Mouse (Mus musculus) liver, adult (tissue): ENCODE measurements around the gene Trappc10.

ENCODE experiments used
- GATA4 ChIP-seq: IDR thresholded peaks from 2 replicates; pipeline ENCODE4 v1.6.1; 2014; ENCODE audit warnings: mild to moderate bottlenecking, low read length; ENCODE audit not compliant: insufficient replicate concordance

Gene Trappc10

DNA sequence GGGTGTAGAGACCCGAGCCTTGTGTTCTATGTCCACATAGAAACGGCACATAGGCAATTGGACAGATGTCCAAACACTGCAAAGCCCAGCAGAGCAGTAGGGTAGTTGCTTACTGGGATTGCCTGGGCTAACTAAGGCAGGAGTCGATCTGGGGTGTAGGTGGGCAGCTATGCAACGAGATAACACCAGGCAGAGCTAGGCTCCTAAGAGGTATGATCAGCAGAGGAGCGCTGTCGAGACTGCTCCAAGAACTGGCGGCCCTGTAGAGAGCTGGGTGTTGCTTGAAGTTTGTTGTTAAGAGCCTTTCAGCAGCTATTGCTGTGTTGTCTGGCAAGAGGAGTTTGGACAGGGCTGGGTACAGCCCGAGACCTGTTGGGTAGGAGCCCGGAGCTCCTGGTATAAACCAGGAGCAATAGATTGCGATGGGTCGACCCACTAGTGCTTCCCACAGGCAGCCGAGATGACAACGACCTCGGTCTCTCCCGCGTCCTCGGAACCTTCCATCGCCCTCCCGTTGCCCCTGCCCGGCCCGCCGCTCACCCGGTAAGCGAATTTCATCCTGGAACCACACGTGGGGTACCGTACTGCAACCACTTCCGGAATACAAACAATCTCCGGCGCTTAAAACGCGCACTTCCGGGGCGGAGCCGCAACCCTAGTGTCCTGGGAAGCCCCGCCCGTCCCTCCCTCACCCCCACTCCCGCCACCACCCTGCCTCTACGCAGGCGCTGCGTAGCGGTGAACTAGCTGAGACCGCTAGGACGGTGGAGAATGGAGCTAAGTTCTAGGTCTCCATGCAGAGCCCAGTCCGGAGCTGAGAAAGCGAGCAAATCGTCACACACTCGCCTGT lies 59.7 kb downstream of the Trappc10 start, which contains the start of gene Pwp2:
Pwp2 (minus strand) TSS at position 619 of the 850 bp plus-strand sequence.
- TF ChIP-seq GATA4 = no peak

DNA sequence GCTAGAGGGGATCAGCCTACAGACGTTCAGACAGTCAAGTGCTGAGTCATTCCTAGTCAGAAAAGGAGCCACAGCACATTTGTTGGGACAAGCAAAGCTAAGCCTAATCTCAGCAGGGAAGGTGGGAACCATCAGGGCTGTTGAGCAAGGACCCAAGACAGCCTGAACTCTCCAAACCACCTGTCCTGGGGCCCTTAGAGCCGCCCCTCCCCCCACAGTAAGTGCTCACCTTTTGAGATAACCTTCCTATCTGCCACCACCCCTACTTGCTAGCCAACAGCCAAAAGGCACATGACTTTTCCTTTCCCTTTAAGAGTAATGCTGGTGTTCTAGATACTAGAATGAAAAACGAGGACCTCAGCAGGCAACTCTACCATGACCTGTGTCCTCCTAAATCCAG lies 60.9 kb downstream of the Trappc10 start:
- no peak for TF ChIP-seq GATA4

DNA sequence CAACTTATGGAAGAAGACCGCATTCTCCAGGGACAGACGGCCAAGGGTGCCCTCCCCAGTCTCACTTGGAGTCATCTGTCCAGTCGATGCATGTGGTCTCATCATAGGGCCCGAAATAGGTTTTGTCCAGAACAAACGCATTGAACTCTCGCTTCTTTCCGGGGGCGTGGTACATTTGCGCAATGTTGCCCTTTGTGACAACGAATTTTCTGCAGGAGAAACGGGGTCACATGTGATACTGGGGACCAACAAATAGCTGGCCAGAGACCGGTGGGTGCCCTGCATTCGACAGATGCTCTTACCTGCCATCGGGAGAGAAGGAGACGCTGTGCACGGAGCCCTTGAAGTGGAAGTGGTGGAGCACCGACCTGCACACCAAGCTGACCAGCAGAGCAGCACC lies 62.1 kb downstream of the Trappc10 start:
- TF ChIP-seq GATA4 = no peak

DNA sequence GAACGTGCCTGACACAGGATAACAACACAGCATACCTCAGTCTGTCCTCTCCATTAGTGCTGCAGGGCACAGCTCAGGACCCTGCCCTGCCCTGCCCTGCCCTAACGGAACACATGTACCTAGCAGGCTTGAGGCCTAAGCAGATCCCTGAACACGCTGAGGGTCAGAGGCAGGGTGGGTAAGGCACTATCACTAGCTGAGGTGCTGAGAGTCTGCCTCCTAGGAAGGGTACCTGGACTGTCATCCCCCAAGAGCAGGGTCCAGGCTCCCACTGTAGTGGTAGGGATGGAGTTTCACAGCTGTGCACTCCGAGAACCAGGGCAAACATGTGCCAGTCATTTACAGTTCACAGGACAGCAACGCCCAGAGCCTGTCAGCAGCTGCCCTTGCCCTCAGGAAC lies 70.0 kb downstream of the Trappc10 start:
- no peak for TF ChIP-seq GATA4

DNA sequence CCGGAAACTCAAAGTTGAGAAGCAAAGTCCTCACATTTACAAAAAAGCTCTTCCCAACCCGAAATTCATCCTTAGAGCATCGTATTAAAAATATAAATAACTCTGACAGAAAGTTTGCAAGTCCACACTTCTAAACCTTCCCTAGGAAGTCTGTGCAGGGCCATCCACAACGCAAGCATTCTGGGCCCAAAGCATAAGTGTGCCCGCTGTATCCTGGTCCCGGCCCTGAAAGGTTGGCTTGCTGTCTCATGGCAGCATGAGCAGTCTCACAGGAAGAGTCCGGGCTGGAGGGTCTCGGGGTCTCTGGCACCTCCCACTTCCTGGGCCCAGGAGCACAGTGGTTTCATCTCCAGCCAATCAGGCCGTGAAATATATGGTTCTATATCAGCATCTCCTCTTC lies 72.9 kb downstream of the Trappc10 start:
- TF ChIP-seq GATA4 = no peak

DNA sequence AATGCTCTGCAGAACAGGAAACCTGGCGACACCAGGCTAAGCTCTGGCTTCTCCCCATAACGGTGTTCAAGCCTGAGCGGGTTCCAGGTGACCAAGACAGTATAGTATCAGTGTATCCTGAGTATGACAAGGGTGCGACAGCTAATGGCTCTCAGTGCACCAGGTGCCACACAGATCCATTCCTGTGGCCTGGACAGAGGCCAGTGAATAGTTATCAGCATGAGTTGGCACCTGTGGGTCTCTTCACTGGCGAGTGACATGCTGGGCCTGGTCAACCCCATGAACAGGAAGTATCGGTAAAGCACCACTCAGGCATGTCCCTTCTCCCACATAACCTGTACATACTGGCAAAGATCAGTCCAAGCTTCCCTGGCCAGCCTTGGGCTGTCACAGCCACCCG lies 73.4 kb downstream of the Trappc10 start:
- TF ChIP-seq GATA4 = no peak

DNA sequence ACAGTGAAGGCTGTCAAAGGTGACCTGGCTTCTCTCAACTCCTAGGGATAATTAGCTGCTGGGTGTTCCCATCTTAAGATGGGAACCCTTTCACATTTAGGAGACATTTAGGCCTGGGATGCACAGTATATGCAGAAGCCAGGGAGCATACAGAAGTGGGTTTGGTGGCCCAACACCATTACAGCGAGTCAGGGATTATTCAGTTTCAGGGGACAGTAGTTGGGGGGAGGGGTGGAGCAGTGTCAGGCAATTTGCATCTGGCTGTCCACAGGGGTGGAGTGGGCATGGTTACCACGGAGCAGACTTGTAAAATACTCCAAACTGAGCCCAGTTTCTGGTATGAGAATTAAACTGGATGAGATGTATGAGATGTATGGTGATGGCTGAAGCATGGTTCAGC lies 74.0 kb downstream of the Trappc10 start:
- no peak for TF ChIP-seq GATA4

DNA sequence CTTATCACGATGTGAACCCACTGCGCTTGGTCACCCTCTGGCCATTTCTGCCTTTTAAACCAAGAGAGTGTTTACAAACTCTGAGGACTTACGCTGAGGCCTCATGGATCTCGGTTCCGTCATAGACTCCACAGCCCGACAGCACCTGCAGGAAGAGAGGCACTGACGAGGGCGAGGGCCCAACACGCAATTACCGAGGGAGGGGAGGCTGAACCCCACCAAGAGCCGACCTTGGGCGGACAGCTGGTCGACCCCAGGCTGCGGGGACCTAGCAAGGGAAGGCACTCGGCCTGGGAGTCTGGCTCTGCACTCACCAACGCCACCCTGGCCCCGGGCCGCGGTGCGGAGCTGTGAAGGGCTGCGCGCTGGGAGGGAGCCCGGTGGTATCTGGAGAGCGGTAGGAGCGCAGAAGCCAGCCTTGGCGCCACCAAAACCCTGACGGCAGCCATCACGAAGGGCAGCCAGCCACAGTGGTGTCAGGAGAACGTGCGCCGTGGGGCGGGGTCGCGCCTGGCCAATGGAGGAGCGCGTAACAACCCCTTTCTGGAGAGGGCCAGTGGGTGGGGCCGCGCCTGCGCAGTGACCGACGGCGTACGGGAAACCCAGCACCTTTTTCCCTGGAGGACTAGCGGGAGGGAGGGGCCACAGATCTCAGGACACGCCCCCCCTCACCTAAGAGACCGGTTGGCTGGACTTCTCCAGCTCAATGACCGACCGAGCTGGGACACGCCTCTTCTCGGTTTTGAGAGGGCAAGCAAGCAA lies 75.0 kb downstream of the Trappc10 start, which contains the start of gene D10Jhu81e:
D10Jhu81e (minus strand) TSS at position 502 of the 762 bp plus-strand sequence.
- no peak for TF ChIP-seq GATA4

DNA sequence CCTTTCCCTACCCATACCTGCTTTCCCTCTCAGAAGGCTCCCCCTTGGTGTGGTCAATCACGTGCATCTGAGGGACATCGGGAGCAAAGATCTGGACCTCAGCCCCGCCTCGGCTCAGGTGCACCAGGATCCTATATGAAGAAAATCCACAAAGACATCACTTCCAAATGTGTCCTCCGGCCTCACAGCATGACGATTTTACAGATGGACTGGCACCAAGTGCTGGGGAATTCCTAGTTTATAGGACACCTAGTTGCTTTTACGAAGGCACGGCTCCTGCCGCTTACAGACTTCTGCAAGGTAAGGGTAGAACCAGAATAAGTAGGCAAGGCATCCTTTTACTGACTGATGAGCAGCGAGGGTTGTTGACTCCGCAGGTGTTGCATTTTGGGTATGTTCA lies 75.6 kb downstream of the Trappc10 start:
- TF ChIP-seq GATA4 = no peak

DNA sequence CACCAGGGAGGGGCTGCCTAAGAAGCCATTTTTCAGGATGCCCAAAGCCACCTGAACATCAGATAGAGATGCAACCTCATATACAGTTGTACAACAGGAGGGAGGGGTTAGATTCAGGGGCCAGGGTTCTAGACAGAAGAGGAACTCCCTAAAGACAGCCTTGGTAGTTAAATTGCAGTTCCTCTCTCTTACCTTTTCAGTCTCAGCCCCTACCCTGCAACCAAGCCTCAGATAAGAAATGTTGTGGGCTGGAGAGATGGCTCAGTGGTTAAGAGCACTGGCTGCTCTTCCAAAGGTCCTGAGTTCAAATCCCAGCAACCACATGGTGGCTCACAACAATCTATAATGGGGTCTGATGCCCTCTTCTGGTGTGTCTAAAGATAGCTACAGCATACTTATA lies 76.7 kb downstream of the Trappc10 start:
- TF ChIP-seq GATA4 = no peak

DNA sequence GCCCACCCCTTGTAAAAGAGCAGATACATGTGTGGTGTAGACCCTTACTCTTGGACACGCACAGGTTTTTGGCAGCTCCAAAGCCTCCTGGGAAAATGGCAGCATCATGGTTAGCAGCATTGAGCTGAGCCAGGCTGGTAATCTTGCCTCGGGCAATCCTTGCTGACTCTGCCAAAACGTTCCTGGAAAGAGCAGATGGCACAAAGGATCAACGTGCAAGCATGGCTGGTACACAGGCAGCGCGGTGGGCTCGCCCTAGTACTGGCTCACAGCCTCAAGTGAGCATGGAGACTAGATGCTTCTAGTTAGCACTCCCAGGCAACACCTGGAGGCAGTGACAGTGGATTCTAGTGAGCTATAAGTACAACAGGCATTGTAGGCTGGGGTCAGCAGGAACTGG lies 77.1 kb downstream of the Trappc10 start:
- TF ChIP-seq GATA4 = no peak

DNA sequence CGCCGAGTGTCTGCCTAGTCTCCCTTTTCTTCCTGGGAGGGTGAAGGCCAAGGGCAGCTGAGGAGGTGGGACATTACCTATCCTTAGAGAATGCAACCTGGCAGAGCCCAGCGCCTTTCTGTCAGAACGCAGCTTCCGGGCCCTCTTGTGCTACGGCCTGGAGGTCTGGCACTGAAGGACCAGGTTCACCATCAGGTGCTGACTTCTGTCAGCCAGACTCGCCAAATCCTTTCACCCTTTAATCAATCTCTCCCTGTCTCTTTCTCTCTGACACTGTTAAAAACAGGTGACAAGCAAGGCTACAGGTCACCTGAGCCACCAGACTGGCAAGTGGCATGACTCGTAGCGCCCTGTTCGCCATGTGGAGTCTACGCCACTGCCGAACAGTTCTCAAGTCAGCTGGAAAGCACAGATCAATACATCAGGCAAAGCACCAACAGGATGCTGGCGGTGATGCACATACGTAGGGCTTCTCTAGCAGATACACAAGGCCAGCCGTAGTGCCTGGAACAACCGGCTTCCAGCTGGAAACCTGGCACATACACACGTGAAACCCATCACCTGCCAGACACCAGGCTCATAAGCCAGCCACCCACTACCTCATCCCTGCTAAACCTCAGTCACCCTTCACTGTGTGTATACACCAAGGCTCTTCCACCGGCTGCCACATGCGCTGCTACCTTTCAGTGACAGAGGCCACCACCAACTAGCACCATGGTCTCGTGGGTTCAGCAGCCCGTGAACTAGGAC lies 79.0 kb downstream of the Trappc10 start:
- TF ChIP-seq GATA4 = no peak

DNA sequence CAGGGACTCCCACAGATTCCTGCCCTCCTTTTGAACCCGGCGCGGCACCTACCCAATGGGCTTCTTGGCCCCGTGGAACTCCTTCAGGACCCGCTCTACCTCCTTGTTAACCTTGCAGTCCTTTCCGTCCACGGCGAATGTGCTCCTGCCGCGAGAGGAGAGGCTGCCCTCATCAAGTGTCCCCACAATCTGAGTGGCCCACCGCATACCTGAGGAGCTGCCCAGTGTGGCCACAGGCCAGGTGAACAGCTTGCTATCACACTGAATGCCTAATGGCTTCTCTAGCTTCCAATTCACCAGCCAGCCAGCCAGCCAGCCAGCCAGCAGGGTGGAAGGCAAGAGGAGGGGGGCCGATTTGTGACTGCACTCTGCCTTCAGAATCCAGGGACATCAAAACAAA lies 79.7 kb downstream of the Trappc10 start:
- TF ChIP-seq GATA4 = no peak

DNA sequence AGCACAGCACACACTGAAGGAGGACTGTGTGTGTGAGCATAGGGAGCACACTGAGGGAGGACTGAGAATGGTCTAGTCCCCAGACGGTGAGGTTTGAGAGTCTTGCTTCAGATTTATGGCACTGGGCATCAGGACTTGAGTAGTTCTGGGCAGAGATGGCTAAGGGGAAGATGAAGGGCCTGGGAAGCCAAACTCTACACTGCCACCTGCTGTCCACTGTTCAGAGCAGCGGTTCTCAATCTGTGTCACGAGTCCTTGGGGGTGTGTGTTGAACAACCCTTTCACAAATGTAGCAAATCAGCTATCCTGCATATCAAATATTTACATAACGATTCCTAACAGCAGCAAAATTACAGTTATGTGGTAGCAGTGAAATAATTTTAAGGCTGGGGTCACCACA lies 80.5 kb downstream of the Trappc10 start:
- no peak for TF ChIP-seq GATA4

DNA sequence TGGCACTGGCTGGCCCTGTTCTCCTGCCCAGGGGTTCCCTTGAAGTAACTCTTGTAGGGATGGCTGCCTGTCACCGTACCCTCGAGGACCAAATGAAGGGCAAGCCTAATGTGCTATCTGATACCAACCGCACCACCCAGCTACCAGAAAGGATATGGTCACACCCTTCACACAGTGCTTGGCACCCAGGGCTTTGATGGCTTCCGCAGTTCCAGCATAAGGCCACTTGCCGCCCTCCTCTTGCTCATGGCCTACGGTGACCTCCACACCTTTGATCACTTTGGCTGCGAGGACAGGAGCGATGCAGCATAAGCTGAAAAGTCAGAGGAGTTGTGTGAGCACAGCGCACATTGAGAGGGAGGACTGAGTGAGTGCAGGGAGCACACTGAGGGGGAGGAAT lies 81.2 kb downstream of the Trappc10 start:
- TF ChIP-seq GATA4 = no peak
